Mouse (Mus musculus) ovary, adult 10 weeks (tissue): Measurements from ENCODE around the gene Methig1. TPM values are rescaled to one million over a fixed set of nuclear protein-coding genes. Genes with fewer than 3 reads are reported as not detected.

Experiments used
- polyA plus RNA-seq: library from polyadenylated mRNA; stranded (reverse); fragments of 350-450 nt; fragmentation: Illumina TruSeq; extraction: RNeasy Lipid Tissue Mini Kit (QIAGEN cat#74804); gene quantifications from one replicate; pipeline ENCODE4 v1.2.3, GENCODE M21; 2014

Gene Methig1
- not detected for polyA plus RNA-seq

DNA sequence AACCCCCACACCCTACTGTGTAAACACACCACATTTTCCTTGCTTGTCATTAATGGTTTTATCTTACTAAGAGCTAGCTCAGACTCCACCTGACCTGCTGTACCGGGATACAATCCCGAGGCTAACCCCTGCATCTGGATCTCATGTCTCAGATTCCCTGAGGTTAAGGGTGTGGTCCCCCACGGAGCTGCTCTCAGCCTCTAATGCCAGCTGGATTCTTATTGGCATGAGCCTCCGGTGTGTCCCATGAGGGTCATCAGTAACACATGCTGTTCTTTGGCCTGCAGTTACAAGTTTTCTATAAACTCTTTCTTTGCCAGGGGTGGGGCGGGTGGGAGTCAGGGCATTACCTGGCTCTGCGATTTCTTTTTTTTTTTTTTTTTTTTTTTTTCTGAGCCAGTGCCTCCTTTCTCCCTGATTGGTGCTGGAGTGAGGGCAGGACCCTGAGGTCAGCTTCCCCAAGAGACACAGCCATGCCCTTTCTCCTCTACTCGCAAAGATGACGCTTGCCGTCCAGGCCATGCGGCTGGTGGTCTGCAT is at the start of gene Methig1, which contains the start of gene Mettl7a2:
TSS of gene Methig1 (plus strand) at position 439 of the 540 bp plus-strand sequence.
TSS of gene Mettl7a2 (plus strand) at position 490 of the 540 bp plus-strand sequence.

DNA sequence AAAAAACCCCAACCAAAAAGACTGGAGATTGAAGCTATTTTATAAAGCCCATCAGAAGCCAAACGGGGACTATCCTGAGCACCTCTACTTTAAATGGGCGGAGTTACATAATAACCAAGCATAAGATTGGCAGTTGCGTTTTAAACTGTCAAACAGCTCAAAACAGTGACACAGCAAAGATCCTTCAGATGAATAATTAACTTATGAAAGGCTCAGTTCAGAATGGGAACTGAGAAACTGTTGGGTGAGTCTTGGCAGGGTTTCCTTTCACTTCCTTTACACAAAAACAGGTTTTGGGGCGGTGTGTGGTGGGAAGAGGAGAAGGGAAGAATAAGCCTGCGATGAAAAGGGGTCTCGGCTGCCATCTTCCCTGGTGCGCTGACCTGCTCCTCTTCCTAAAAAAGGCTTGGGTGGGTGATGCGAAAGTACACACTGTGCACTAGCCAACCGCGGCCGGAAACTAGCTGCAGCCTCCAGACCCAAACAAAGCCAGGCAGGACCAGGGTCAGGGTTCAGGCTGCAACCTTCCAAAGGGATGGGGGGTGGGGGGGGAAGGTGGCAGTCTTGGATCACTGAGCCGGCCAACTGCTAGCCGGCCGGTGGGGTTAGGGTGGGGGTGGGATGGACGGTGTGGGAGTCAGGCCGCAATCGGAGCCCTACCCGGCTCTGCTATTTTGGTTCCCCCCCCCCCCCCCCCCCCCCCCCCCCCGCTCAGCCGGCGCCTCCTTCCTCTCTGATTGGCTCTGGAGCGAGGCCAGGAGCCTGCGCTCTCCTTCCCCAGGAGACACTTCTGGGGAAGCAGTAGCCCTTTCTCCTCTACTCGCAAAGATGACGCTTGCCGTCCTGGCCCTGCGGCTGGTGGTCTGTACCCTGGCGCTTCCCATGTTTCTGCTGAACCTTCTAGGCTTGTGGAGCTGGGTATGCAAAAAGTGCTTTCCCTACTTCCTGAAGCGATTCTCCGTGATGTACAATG is 48.6 kb upstream of the Methig1 start, which contains the start of gene Mettl7a1:
TSS of gene Mettl7a1 (plus strand) at position 122 of the 973 bp plus-strand sequence.

DNA sequence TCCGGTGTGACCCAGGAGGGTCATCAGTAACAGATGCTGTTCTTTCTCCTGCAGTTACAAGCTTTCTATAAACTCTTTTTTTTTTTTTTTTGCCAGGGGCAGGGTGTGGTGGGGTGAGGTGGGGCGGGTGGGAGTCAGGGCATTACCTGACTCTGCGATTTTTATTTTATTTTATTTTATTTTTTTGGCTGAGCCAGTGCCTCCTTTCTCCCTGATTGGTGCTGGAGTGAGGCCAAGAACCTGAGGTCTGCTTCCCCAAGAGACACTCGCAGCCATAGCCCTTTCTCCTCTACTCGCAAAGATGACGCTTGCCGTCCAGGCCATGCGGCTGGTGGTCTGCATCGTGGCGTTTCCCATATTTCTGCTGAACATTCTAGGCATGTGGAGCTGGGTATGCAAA is 18.3 kb upstream of the Methig1 start, which contains the start of gene Mettl7a3:
TSS of gene Mettl7a3 (plus strand) at position 301 of the 400 bp plus-strand sequence.

DNA sequence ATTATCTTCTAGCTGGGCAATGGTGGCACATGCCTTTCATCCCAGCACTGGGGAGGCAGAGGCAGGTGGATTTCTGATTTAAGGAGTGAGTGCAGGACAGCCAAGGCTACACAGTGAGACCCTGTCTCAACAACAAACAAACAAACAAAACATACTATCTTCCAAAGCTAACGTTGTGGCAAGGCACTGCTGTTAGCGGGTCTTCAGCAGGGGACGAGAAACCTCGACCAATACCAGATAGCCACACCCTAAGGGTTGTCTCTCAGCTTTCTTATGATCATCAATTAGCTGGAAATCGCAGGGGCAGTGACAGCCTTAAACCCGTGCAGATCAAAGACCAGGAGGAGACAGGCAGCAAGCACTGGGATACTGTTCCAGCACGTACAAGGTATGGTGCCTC is 11.3 kb downstream of the Methig1 start, which contains the start of gene Higd1c:
TSS of gene Higd1c (plus strand) at position 301 of the 400 bp plus-strand sequence.

DNA sequence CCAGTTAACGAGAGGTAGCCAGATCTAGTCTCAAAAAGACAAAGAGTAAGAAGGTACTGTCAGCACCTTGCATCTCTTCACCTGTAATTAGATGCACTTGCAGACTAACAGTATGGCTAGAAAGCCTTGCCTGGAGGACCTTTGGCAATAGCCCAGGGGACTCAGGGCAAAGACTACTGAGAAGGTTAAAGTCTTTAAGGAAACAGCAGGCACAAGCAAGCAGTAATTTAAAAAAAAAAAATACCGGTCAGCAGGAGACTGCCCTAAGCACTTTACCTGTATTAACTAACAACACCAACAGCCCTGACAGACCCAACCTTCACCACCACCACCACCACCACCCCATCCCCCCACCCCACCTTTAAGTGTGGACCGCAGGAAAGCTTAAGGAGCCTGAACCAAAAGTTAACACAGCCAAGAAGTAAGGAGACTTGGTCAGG is 68.8 kb downstream of the Methig1 start, which contains the start of gene Gm5475:
TSS of gene Gm5475 (plus strand) at position 390 of the 440 bp plus-strand sequence.

DNA sequence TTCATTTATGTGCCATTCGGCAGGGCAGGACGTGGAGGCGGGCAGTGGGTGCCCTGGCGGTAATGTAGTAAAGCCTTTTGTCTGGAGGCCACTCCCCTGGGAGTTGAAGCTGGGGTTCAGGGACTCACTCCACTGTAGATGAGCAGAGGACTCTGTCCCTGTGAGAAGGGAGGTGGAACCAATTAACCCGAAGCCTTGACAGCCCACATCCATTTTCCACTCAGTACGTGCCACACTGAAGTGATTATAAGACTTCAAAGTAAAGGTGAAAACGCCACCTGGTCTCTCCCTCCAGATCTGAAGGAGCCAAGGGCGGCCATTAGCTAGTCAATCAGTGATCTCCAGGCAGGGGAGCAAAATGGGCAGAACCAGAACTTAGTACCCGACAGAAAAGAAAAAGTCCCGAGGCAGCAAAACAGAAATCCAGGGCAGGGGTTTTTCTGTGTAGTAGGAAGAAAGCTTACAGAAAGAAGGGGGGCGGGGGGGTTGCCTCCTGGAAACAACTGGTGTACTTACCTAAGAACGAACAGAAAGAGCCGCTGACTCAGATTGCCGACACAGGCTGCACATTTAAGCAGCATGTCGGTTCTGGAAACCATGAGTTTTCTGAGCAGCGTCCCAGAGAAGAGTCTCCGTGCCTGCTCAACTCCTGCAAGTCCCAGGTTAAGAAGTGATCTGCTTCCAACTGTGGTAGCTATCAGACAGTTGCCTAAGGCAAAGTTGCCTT is 71.6 kb downstream of the Methig1 start, which contains the start of gene Slc11a2:
TSS of gene Slc11a2 (minus strand) at position 677 of the 727 bp plus-strand sequence.

Other genes starting within 250 kb of the Methig1 start
- gene Atf1, start 125.3 kb upstream of the Methig1 start, polyA plus RNA-seq: 151 TPM
- not detected for gene Tmprss12, start 72.3 kb upstream of the Methig1 start, polyA plus RNA-seq
- gene Mettl7a1, start 49.0 kb upstream of the Methig1 start, polyA plus RNA-seq: 80.1 TPM
- not detected for gene Mettl7a3, start 18.2 kb upstream of the Methig1 start, polyA plus RNA-seq
- gene Mettl7a2, start 51 bp downstream of the Methig1 start, polyA plus RNA-seq: 2.7 TPM
- not detected for gene Higd1c, start 11.4 kb downstream of the Methig1 start, polyA plus RNA-seq
- not detected for gene Gm5475, start 69.0 kb downstream of the Methig1 start, polyA plus RNA-seq
- 8.7 TPM for gene Slc11a2, start 71.9 kb downstream of the Methig1 start, polyA plus RNA-seq
- gene Letmd1, start 115.9 kb downstream of the Methig1 start, polyA plus RNA-seq: 20.9 TPM
- gene Csrnp2, start 142.3 kb downstream of the Methig1 start, polyA plus RNA-seq: 6.5 TPM
- 8.3 TPM for gene Tfcp2, start 198.9 kb downstream of the Methig1 start, polyA plus RNA-seq
- gene Pou6f1, start 246.8 kb downstream of the Methig1 start, polyA plus RNA-seq: 3.8 TPM